Comparison of ENCODE assay signal across 10 mouse cellular contexts in the genomic region with DNA sequence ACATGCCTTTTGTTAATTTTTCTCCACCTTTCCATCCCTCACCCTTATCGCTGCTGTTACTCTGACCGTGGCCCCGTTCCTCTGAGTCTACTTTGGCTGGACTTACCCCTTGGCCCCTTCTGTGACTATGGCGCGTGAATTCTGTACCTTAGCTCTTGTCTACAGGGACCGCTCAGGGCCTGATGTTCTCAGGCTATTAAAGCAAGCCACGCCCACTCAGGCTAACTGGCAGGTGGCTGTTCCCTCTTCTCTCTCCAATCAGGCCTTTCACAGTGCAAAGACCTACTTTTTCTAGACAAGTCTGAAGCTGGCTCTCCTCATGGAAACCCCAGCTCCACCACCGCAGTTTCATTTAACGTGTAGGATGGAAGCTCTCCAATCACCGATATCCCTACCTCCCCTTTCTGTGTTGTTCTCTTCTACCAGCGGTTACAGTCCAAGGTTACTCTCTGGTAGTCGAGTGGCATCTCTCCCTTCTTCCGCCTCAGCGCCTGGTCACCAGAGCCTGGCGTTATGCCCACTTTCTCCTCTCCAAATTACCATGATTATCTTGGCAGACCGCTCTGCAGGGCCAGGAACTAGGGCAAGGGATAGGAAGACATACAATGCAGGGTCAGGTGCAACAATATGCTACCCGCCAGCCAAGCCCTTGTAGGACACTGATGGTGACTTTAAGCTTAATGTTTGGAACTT. TPM values are rescaled to one million over a fixed set of nuclear protein-coding genes. Genes with fewer than 3 reads are reported as not detected.
DNase-seq lines count a peak whose midpoint lies in the region; ATAC-seq lines count a peak whose summit lies in the region.
"Had no signal": no experiment of that assay in that cellular context is flagged by ENCODE, and none has a peak within 500 bp of the region (broad histone marks: within the 10 kb centered on the region; RNA-seq: fewer than 3 reads in every experiment).

No protein-coding gene starts in this region.

- no peaks in the 10 kb centered on the region for H3K27me3 ChIP-seq in heart, embryonic 12.5 days (replicated peaks)
- no peaks in the 10 kb centered on the region for H3K27me3 ChIP-seq in neural tube, embryonic 15.5 days (replicated peaks)
- no peaks in the 10 kb centered on the region for H3K27me3 ChIP-seq in forebrain, embryonic 14.5 days (replicated peaks; ENCODE audit: control insufficient read depth, insufficient read depth, low read length)
- H3K27me3 ChIP-seq: forebrain, embryonic 13.5 days; heart, embryonic 13.5 days had no signal

- 74% methylated on average over 17 of the region's 17 CpGs for WGBS in heart, embryonic 12.5 days
- 75% methylated on average over 17 of the region's 17 CpGs for WGBS in neural tube, embryonic 15.5 days
- WGBS in forebrain, embryonic 14.5 days: 74% methylated on average over 17 of the region's 17 CpGs

- H3K9ac ChIP-seq in heart, embryonic 12.5 days: no peak overlapping the region
- no peak overlapping the region for H3K9ac ChIP-seq in neural tube, embryonic 15.5 days (replicated peaks)
- H3K9ac ChIP-seq in forebrain, embryonic 14.5 days (ENCODE audit: low read length): no peak overlapping the region
- H3K9ac ChIP-seq: forebrain, embryonic 13.5 days; heart, embryonic 13.5 days had no signal

- no peak overlapping the region for H3K4me2 ChIP-seq in heart, embryonic 12.5 days
- H3K4me2 ChIP-seq in neural tube, embryonic 15.5 days: no peak overlapping the region
- H3K4me2 ChIP-seq in forebrain, embryonic 14.5 days (ENCODE audit: low read length): no peak overlapping the region
- H3K4me2 ChIP-seq: forebrain, embryonic 13.5 days; heart, embryonic 13.5 days had no signal

- H3K9me3 ChIP-seq in heart, embryonic 12.5 days (replicated peaks): no peaks in the 10 kb centered on the region
- H3K9me3 ChIP-seq in neural tube, embryonic 15.5 days (replicated peaks): no peaks in the 10 kb centered on the region
- no peaks in the 10 kb centered on the region for H3K9me3 ChIP-seq in forebrain, embryonic 14.5 days (replicated peaks; ENCODE audit: control insufficient read depth, low read length)
- H3K9me3 ChIP-seq: forebrain, embryonic 13.5 days; heart, embryonic 13.5 days had no signal

- no peak for ATAC-seq in heart, embryonic 12.5 days (ENCODE audit: insufficient number of reproducible peaks, low FRiP score)
- no peak for ATAC-seq in neural tube, embryonic 15.5 days (ENCODE audit: low FRiP score)
- no peak for ATAC-seq in forebrain, embryonic 14.5 days
- ATAC-seq: forebrain, embryonic 13.5 days had no signal

- no peak overlapping the region for H3K4me3 ChIP-seq in heart, embryonic 12.5 days
- no peak overlapping the region for H3K4me3 ChIP-seq in neural tube, embryonic 15.5 days (replicated peaks)
- H3K4me3 ChIP-seq in forebrain, embryonic 14.5 days (ENCODE audit: low read depth, low read length): no peak overlapping the region
- H3K4me3 ChIP-seq: forebrain, embryonic 13.5 days; heart, embryonic 13.5 days had no signal

- DNase-seq in heart, adult 8-10 months (ENCODE audit: low spot score): peak; percentile 24
- peak; percentile 82 for DNase-seq in MN1 (ENCODE audit: low spot score)
- peak; percentile 68 for DNase-seq in adrenal gland, postnatal 10 days
- DNase-seq in kidney, adult 9 months: peak; percentile 33
- DNase-seq in forebrain, embryonic 14.5 days (ENCODE audit: low spot score): no peak
- DNase-seq in gastrocnemius, postnatal 36 days: no peak

- no peak overlapping the region for H3K27ac ChIP-seq in heart, embryonic 12.5 days (ENCODE audit: poor library complexity, severe bottlenecking)
- no peak overlapping the region for H3K27ac ChIP-seq in neural tube, embryonic 15.5 days (replicated peaks)
- H3K27ac ChIP-seq in forebrain, embryonic 14.5 days (ENCODE audit: low read depth, low read length): no peak overlapping the region
- H3K27ac ChIP-seq: forebrain, embryonic 13.5 days; heart, embryonic 13.5 days had no signal

- no peaks in the 10 kb centered on the region for H3K36me3 ChIP-seq in heart, embryonic 12.5 days
- H3K36me3 ChIP-seq in neural tube, embryonic 15.5 days: no peaks in the 10 kb centered on the region
- H3K36me3 ChIP-seq in forebrain, embryonic 14.5 days (ENCODE audit: control insufficient read depth, insufficient read depth, low read length): no peaks in the 10 kb centered on the region
- H3K36me3 ChIP-seq: heart, embryonic 13.5 days had no signal

- intact Hi-C loops in gastrocnemius, postnatal 36 days (cut with DNase I): no loop called here

- peaks cover 22% of the 10 kb centered on the region for H3K4me1 ChIP-seq in heart, embryonic 12.5 days (replicated peaks)
- H3K4me1 ChIP-seq in neural tube, embryonic 15.5 days: no peaks in the 10 kb centered on the region
- H3K4me1 ChIP-seq in forebrain, embryonic 14.5 days (ENCODE audit: control insufficient read depth, insufficient read depth, low read length): peaks cover 2% of the 10 kb centered on the region; the same call in 1 of the 2 replicates
- H3K4me1 ChIP-seq: forebrain, embryonic 13.5 days had no signal

RNA-seq across cellular contexts. Expression of a gene that starts 9.7 kb away (rescaled TPM):
- total RNA-seq in heart, adult 8-10 months (2022): 1 to 10 TPM in 3 of 4 experiments, under 1 TPM in 1; 0.98 to 2.0 (median 1.7) TPM
- 0.27 and 0.28 TPM in 2 replicates for polyA plus RNA-seq in heart, embryonic 12.5 days (2016; fragmentation: Nextera tagmentation; extraction: Ambion mirVana)
- total RNA-seq in adrenal gland, postnatal 10 days (2021): 1 to 10 TPM; 2.6 to 2.9 TPM
- polyA plus RNA-seq in neural tube, embryonic 15.5 days (2015; fragmentation: Nextera tagmentation; extraction: Ambion mirVana): 0.33 and 5.9 TPM in 2 replicates
- 0.14 and 0.33 TPM in 2 replicates for polyA plus RNA-seq in forebrain, embryonic 14.5 days (2014; fragmentation: Nextera tagmentation; extraction: Ambion mirVana)
- not detected for total RNA-seq in gastrocnemius, postnatal 36 days (2021)

RNA-seq across cellular contexts. Expression of a gene that starts 27.6 kb away (rescaled TPM):
- 100 to 1,000 TPM; 115 to 130 (median 121) TPM for total RNA-seq in heart, adult 8-10 months (2022)
- 54.5 and 55.9 TPM in 2 replicates for polyA plus RNA-seq in heart, embryonic 12.5 days (2016; fragmentation: Nextera tagmentation; extraction: Ambion mirVana)
- total RNA-seq in adrenal gland, postnatal 10 days (2021): 100 to 1,000 TPM; 132 to 142 TPM
- polyA plus RNA-seq in neural tube, embryonic 15.5 days (2015; fragmentation: Nextera tagmentation; extraction: Ambion mirVana): 16.8 and 30.2 TPM in 2 replicates
- polyA plus RNA-seq in forebrain, embryonic 14.5 days (2014; fragmentation: Nextera tagmentation; extraction: Ambion mirVana): 19.9 and 22.3 TPM in 2 replicates
- 10 to 100 TPM; 82.2 to 97.4 TPM for total RNA-seq in gastrocnemius, postnatal 36 days (2021)

RNA-seq across cellular contexts. Expression of a gene that starts 43.9 kb away (rescaled TPM):
- total RNA-seq in heart, adult 8-10 months (2022): 1 to 10 TPM; 3.9 to 6.6 (median 5.1) TPM
- polyA plus RNA-seq in heart, embryonic 12.5 days (2016; fragmentation: Nextera tagmentation; extraction: Ambion mirVana): 1.3 and 1.5 TPM in 2 replicates
- 1 to 10 TPM; 8.2 to 8.9 TPM for total RNA-seq in adrenal gland, postnatal 10 days (2021)
- 2.3 and 3.5 TPM in 2 replicates for polyA plus RNA-seq in neural tube, embryonic 15.5 days (2015; fragmentation: Nextera tagmentation; extraction: Ambion mirVana)
- 1.9 and 2.4 TPM in 2 replicates for polyA plus RNA-seq in forebrain, embryonic 14.5 days (2014; fragmentation: Nextera tagmentation; extraction: Ambion mirVana)
- total RNA-seq in gastrocnemius, postnatal 36 days (2021): 1 to 10 TPM; 3.0 to 3.9 TPM

RNA-seq across cellular contexts. Expression of a gene that starts 57.0 kb away (rescaled TPM):
- total RNA-seq in heart, adult 8-10 months (2022): under 1 TPM; 0.17 to 0.37 (median 0.25) TPM
- polyA plus RNA-seq in heart, embryonic 12.5 days (2016; fragmentation: Nextera tagmentation; extraction: Ambion mirVana): 0.46 TPM in 2 replicates
- under 1 TPM; 0.33 to 0.45 TPM for total RNA-seq in adrenal gland, postnatal 10 days (2021)
- polyA plus RNA-seq in neural tube, embryonic 15.5 days (2015; fragmentation: Nextera tagmentation; extraction: Ambion mirVana): 1.1 and 1.4 TPM in 2 replicates
- polyA plus RNA-seq in forebrain, embryonic 14.5 days (2014; fragmentation: Nextera tagmentation; extraction: Ambion mirVana): 0.50 and 0.93 TPM in 2 replicates
- total RNA-seq in gastrocnemius, postnatal 36 days (2021): under 1 TPM in 1 of 2 experiments, not detected in 1; 0.12 TPM

Comparison
In these comparisons a context has a peak if more than half of its experiments do, and no peak if none do; other contexts are left out.
1. DNase-seq: peak in heart, adult 8-10 months (single experiment), MN1 (single experiment), adrenal gland, postnatal 10 days (single experiment) and kidney, adult 9 months (single experiment); none in forebrain, embryonic 14.5 days (single experiment) and gastrocnemius, postnatal 36 days (0 of 2).